Comparison of ENCODE assay signal across 12 mouse cellular contexts in the genomic region with DNA sequence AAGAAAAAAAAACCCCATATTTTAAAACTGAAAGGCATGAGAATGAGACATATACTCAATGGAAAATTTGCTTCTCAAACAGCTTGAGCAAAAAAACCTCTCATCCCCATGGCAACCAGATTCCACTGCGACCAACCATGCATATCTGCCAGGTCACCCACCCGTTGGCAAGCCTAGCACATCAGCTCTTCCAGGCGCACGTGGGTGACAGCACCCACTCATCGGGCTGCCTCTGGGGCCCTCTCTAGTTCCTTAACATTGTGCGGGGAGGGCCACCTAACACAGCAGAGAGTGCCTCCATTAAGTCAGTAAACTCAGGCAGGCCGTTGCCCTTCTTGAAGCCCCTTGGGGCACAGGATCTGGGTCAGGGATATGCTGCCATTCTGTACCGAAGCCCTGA. TPM values are rescaled to one million over a fixed set of nuclear protein-coding genes. Genes with fewer than 3 reads are reported as not detected.
DNase-seq lines count a peak whose midpoint lies in the region; ATAC-seq lines count a peak whose summit lies in the region.
"Had no signal": no experiment of that assay in that cellular context is flagged by ENCODE, and none has a peak within 500 bp of the region (broad histone marks: within the 10 kb centered on the region; RNA-seq: fewer than 3 reads in every experiment).

No protein-coding gene starts in this region.

- DNase-seq in hindbrain, embryonic 10.5 days (ENCODE audit: low spot score) = no peak
- peak; percentile 61 to 74 for DNase-seq in layer of hippocampus, postnatal 10 days (ENCODE audit: low spot score in 2 of 2)
- peak; percentile 69 for DNase-seq in retina, postnatal 1 day
- DNase-seq in heart, postnatal 4 days = no peak
- DNase-seq in cerebellum, postnatal 25 days = no peak
- no peak for DNase-seq in thymus, postnatal 4 days
- DNase-seq: cerebellum, adult 11 months had no signal

- no peak overlapping the region for H3K4me3 ChIP-seq in hindbrain, embryonic 13.5 days
- H3K4me3 ChIP-seq in hindbrain, embryonic 10.5 days = no peak overlapping the region
- H3K4me3 ChIP-seq: heart, embryonic 13.5 days had no signal

- 52% methylated on average over 8 of the region's 8 CpGs for WGBS in hindbrain, embryonic 13.5 days
- 77% methylated on average over 8 of the region's 8 CpGs for WGBS in hindbrain, embryonic 10.5 days

- H3K9me3 ChIP-seq in hindbrain, embryonic 13.5 days = no peaks in the 10 kb centered on the region
- H3K9me3 ChIP-seq in hindbrain, embryonic 10.5 days = no peaks in the 10 kb centered on the region
- H3K9me3 ChIP-seq: heart, embryonic 13.5 days had no signal

- H3K4me2 ChIP-seq in hindbrain, embryonic 13.5 days = no peak overlapping the region
- H3K4me2 ChIP-seq: heart, embryonic 13.5 days had no signal

- H3K27me3 ChIP-seq in hindbrain, embryonic 13.5 days = no peaks in the 10 kb centered on the region
- H3K27me3 ChIP-seq in hindbrain, embryonic 10.5 days (ENCODE audit: insufficient read depth, poor library complexity, severe bottlenecking) = no peaks in the 10 kb centered on the region
- H3K27me3 ChIP-seq: heart, embryonic 13.5 days had no signal

- no peak overlapping the region for H3K27ac ChIP-seq in hindbrain, embryonic 13.5 days
- no peak overlapping the region for H3K27ac ChIP-seq in hindbrain, embryonic 10.5 days
- H3K27ac ChIP-seq: heart, embryonic 13.5 days; liver, embryonic 14.5 days had no signal

- H3K9ac ChIP-seq in hindbrain, embryonic 13.5 days = no peak overlapping the region
- H3K9ac ChIP-seq: heart, embryonic 13.5 days; liver, embryonic 14.5 days had no signal

- H3K4me1 ChIP-seq in hindbrain, embryonic 13.5 days (replicated peaks) = peaks cover 10% of the 10 kb centered on the region
- peaks cover 28% of the 10 kb centered on the region for H3K4me1 ChIP-seq in hindbrain, embryonic 10.5 days (replicated peaks)

- peaks cover 5% of the 10 kb centered on the region for H3K36me3 ChIP-seq in hindbrain, embryonic 13.5 days
- H3K36me3 ChIP-seq in hindbrain, embryonic 10.5 days = peaks cover 3% of the 10 kb centered on the region; the same call in 1 of the 2 replicates
- H3K36me3 ChIP-seq: heart, embryonic 13.5 days had no signal

- ATAC-seq in hindbrain, embryonic 13.5 days (ENCODE audit: low FRiP score) = peak; percentile 63
- peak; percentile 77 for ATAC-seq in frontal cortex, adult (ENCODE audit: low TSS enrichment)

RNA-seq across cellular contexts. Expression of gene Chrna1, which starts 24.9 kb away (rescaled TPM):
- polyA plus RNA-seq in hindbrain, embryonic 13.5 days (2015; fragmentation: Nextera tagmentation; extraction: Ambion mirVana) = 0.40 and 0.45 TPM in 2 replicates
- 0.69 and 1.00 TPM in 2 replicates for polyA plus RNA-seq in hindbrain, embryonic 10.5 days (2016; fragmentation: Nextera tagmentation; extraction: Ambion mirVana)
- under 1 TPM; 0.18 to 0.39 TPM for total RNA-seq in layer of hippocampus, postnatal 10 days (2021)
- total RNA-seq in heart, postnatal 4 days (2021) = under 1 TPM in 1 of 2 experiments, not detected in 1; 0.14 TPM
- polyA plus RNA-seq: small intestine, adult 2 months had no signal

Comparison
In these comparisons a context has a peak if more than half of its experiments do, and no peak if none do; other contexts are left out.
1. DNase-seq: peak in layer of hippocampus, postnatal 10 days (2 of 2) and retina, postnatal 1 day (single experiment); none in hindbrain, embryonic 10.5 days (single experiment), heart, postnatal 4 days (single experiment), cerebellum, postnatal 25 days (0 of 2) and thymus, postnatal 4 days (single experiment).